Mouse (Mus musculus) ES-E14 (cell line): ENCODE data around the gene Mex3d. TPM values are rescaled to one million over a fixed set of nuclear protein-coding genes. Genes with fewer than 3 reads are reported as not detected.

ENCODE experiments used
- DNase-seq: peaks from one replicate; pipeline ENCODE4 v3.0.0-alpha.2; 2013; ENCODE audit warnings: low read depth, low spot score
- H3K27ac ChIP-seq: 2 replicates; pipeline ENCODE4 v1.5.1; 2012; ENCODE audit warnings: low read depth, mild to moderate bottlenecking, low read length, moderate library complexity, mixed read lengths; ENCODE audit not compliant: poor library complexity, insufficient read depth, severe bottlenecking
- H3K36me3 ChIP-seq: 2 replicates; pipeline ENCODE4 v1.6.1; 2012; ENCODE audit warnings: mild to moderate bottlenecking, low read length, moderate library complexity, mixed read lengths; ENCODE audit not compliant: control insufficient read depth, poor library complexity, insufficient read depth, severe bottlenecking
- H3K4me1 ChIP-seq, 2 experiments: fragments of 150-350 bp in 1 of 2; sonication (generic) in 1 of 2; 2 replicates each; pipeline ENCODE4 v1.6.1; 2012; ENCODE audit warnings: low read length in 2 of 2, mild to moderate bottlenecking in 1 of 2, mixed read lengths in 1 of 2; ENCODE audit not compliant: control insufficient read depth in 2 of 2, insufficient read depth in 2 of 2, poor library complexity in 1 of 2
- H3K4me3 ChIP-seq, 2 experiments: fragments of 150-350 bp in 1 of 2; sonication (generic) in 1 of 2; 2 replicates each; pipeline ENCODE4 v1.5.1; 2012; ENCODE audit warnings: low read length in 2 of 2, low read depth in 1 of 2, mild to moderate bottlenecking in 1 of 2, mixed read lengths in 1 of 2; ENCODE audit not compliant: insufficient read depth in 1 of 2, poor library complexity in 1 of 2, severe bottlenecking in 1 of 2
- H3K9ac ChIP-seq: 2 replicates; pipeline ENCODE4 v1.6.1; 2012; ENCODE audit warnings: low read depth, mild to moderate bottlenecking, low read length, mixed read lengths; ENCODE audit not compliant: poor library complexity, insufficient read depth, severe bottlenecking
- H3K9me3 ChIP-seq: fragments of 150-350 bp; sonication (generic); 2 replicates; pipeline ENCODE4 v1.6.1; 2012; ENCODE audit warnings: low read depth, mild to moderate bottlenecking, low read length; ENCODE audit not compliant: control insufficient read depth, insufficient read depth
- CHD2 ChIP-seq: IDR thresholded peaks from 2 replicates; pipeline ENCODE4 v1.6.1; 2014; ENCODE audit warnings: mild to moderate bottlenecking, low read depth, low read length, inconsistent platforms
- HCFC1 ChIP-seq: IDR thresholded peaks from 2 replicates; pipeline ENCODE4 v1.6.1; 2012; ENCODE audit warnings: low read length, inconsistent platforms, borderline replicate concordance; ENCODE audit not compliant: insufficient read depth
- MAFK ChIP-seq: IDR thresholded peaks from 2 replicates; pipeline ENCODE4 v1.6.1; 2014; ENCODE audit warnings: mild to moderate bottlenecking, low read depth, low read length, inconsistent platforms; ENCODE audit not compliant: insufficient read depth
- ZC3H11A ChIP-seq: IDR thresholded peaks from 2 replicates; pipeline ENCODE4 v1.6.1; 2012; ENCODE audit warnings: low read depth, mild to moderate bottlenecking, inconsistent platforms, low read length, borderline replicate concordance
- ZNF384 ChIP-seq: IDR thresholded peaks from 2 replicates; pipeline ENCODE4 v1.6.1; 2012; ENCODE audit warnings: low read depth, low read length, inconsistent platforms
- in situ Hi-C, 2 experiments: fragments of 600-800 bp; cut with MboI; formaldehyde crosslinking; loops; one replicate each; pipeline ENCODE4 v1.15.1; 2025; ENCODE audit warnings: low sequenced_read_pairs in 2 of 2, inconsistent platforms in 1 of 2; ENCODE audit not compliant: unreplicated experiment in 2 of 2
- total RNA-seq: library from RNA; depleted of rRNA; stranded (reverse); fragments of 300-350 nt; gene quantifications from 2 replicates; pipeline ENCODE4 v1.2.3, GENCODE M21; 2012; rRNA removed

The Mex3d gene
- total RNA-seq, 1 experiment, result 27.1 TPM

- Histone ChIP-seq H3K9me3 (no peaks in the 10 kb centered on the region), H3K4me1 (peaks cover 2 to 25% of the 10 kb centered on the region in 2 experiments; a peak in 3 of 4 replicates), H3K36me3 (peaks cover 4% of the 10 kb centered on the region; the same call in 1 of the 2 replicates), H3K27ac (no peak overlapping the region), H3K9ac (no peak overlapping the region), H3K4me3 (no peak overlapping the region)
- no peak for DNase-seq
- TF ChIP-seq ZNF384 (no peak), ZC3H11A (no peak), CHD2 (no peak)
- in situ Hi-C loops, result no loop called here
Observed at GRCm38 (mm10) chr10:80332525-80332989, 54.9 kb downstream of the Mex3d start.

- no peak overlapping the region for H3K9ac ChIP-seq
- peaks cover 4% of the 10 kb centered on the region; the same call in 1 of the 2 replicates for H3K36me3 ChIP-seq
- in situ Hi-C loops, result no loop called here
- H3K4me3 ChIP-seq, result no peak overlapping the region
- DNase-seq, result no peak
- peaks cover 2 to 25% of the 10 kb centered on the region in 2 experiments; a peak in 3 of 4 replicates for H3K4me1 ChIP-seq
- TF ChIP-seq CHD2 (no peak), ZC3H11A (no peak), MAFK (no peak), HCFC1 (no peak), ZNF384 (no peak)
- no peak overlapping the region for H3K27ac ChIP-seq
- no peaks in the 10 kb centered on the region for H3K9me3 ChIP-seq
Observed at GRCm38 (mm10) chr10:80331636-80332524, 55.6 kb downstream of the Mex3d start.

GRCm38 (mm10) chr10:80330888-80331287 lies 56.6 kb downstream of the Mex3d start:
- DNase-seq, result no peak
- peaks cover 4% of the 10 kb centered on the region; the same call in 1 of the 2 replicates for H3K36me3 ChIP-seq
- H3K27ac ChIP-seq, result no peak overlapping the region
- peak overlapping the region in 1 of 2 experiments; percentile 93; a peak in 1 of 4 replicates for H3K4me3 ChIP-seq
- H3K9me3 ChIP-seq, result no peaks in the 10 kb centered on the region
- in situ Hi-C loops, result no loop called here
- H3K4me1 ChIP-seq, result peaks cover 0 to 25% of the 10 kb centered on the region in 2 experiments; a peak in 3 of 4 replicates
- H3K9ac ChIP-seq, result no peak overlapping the region
- TF ChIP-seq ZC3H11A (no peak), CHD2 (no peak)

Other genes with a start within 250 kb of the Mex3d start
- 217 and 226 TPM in 2 replicates for gene Atp5d, start 249.0 kb downstream of the Mex3d start, total RNA-seq
- gene Cbarp, start 246.8 kb downstream of the Mex3d start, total RNA-seq, result 20.9 and 41.0 TPM in 2 replicates
- 38.3 and 42.6 TPM in 2 replicates for gene Midn, start 239.4 kb downstream of the Mex3d start, total RNA-seq
- 69.6 and 105 TPM in 2 replicates for gene Cirbp, start 221.7 kb downstream of the Mex3d start, total RNA-seq
- 25.4 and 31.2 TPM in 2 replicates for gene 1600002K03Rik, start 214.7 kb downstream of the Mex3d start, total RNA-seq
- gene Efna2, start 208.2 kb downstream of the Mex3d start, total RNA-seq, result 2.7 and 3.4 TPM in 2 replicates
- 80.8 and 115 TPM in 2 replicates for gene Mum1, start 161.2 kb downstream of the Mex3d start, total RNA-seq
- gene Ndufs7, start 138.5 kb downstream of the Mex3d start, total RNA-seq, result 205 and 290 TPM in 2 replicates
- 2.9 and 3.0 TPM in 2 replicates for gene Gamt, start 126.6 kb downstream of the Mex3d start, total RNA-seq
- gene Dazap1, start 126.2 kb downstream of the Mex3d start, total RNA-seq, result 121 and 154 TPM in 2 replicates
- gene Rps15, start 95.2 kb downstream of the Mex3d start, total RNA-seq, result 2,505 and 2,820 TPM in 2 replicates
- gene Apc2, start 91.7 kb downstream of the Mex3d start, total RNA-seq, result 4.4 and 4.6 TPM in 2 replicates
- gene 2310011J03Rik, start 67.1 kb downstream of the Mex3d start, total RNA-seq, result 29.6 and 33.4 TPM in 2 replicates
- 1.4 and 3.3 TPM in 2 replicates for gene Pcsk4, start 58.2 kb downstream of the Mex3d start, total RNA-seq
- 13.3 and 21.8 TPM in 2 replicates for gene Reep6, start 57.7 kb downstream of the Mex3d start, total RNA-seq
- 2.1 and 2.4 TPM in 2 replicates for gene Adamtsl5, start 39.2 kb downstream of the Mex3d start, total RNA-seq
- gene Plk5, start 31.2 kb downstream of the Mex3d start, total RNA-seq, result 6.0 and 17.4 TPM in 2 replicates
- gene Mbd3, start 11.9 kb upstream of the Mex3d start, total RNA-seq, result 131 and 134 TPM in 2 replicates
- 995 and 1,362 TPM in 2 replicates for gene Uqcr11, start 19.2 kb upstream of the Mex3d start, total RNA-seq
- gene Tcf3, start 46.0 kb upstream of the Mex3d start, total RNA-seq, result 90.9 and 108 TPM in 2 replicates
- not detected in 2 replicates for gene Onecut3, start 107.2 kb upstream of the Mex3d start, total RNA-seq
- 0.80 and 2.3 TPM in 2 replicates for gene Atp8b3, start 151.5 kb upstream of the Mex3d start, total RNA-seq
- gene Rexo1, start 173.9 kb upstream of the Mex3d start, total RNA-seq, result 27.4 and 33.4 TPM in 2 replicates
- 20.8 and 23.5 TPM in 2 replicates for gene Klf16, start 189.7 kb upstream of the Mex3d start, total RNA-seq
- gene Abhd17a, start 202.7 kb upstream of the Mex3d start, total RNA-seq, result 67.9 and 68.7 TPM in 2 replicates
- 54.8 and 83.8 TPM in 2 replicates for gene Scamp4, start 215.2 kb upstream of the Mex3d start, total RNA-seq
- gene Adat3, start 215.2 kb upstream of the Mex3d start, total RNA-seq, result 12.2 and 12.7 TPM in 2 replicates
- 8.4 and 9.7 TPM in 2 replicates for gene Gm49322, start 218.4 kb upstream of the Mex3d start, total RNA-seq
- gene Csnk1g2, start 235.2 kb upstream of the Mex3d start, total RNA-seq, result 138 and 167 TPM in 2 replicates